In the genomic region with DNA sequence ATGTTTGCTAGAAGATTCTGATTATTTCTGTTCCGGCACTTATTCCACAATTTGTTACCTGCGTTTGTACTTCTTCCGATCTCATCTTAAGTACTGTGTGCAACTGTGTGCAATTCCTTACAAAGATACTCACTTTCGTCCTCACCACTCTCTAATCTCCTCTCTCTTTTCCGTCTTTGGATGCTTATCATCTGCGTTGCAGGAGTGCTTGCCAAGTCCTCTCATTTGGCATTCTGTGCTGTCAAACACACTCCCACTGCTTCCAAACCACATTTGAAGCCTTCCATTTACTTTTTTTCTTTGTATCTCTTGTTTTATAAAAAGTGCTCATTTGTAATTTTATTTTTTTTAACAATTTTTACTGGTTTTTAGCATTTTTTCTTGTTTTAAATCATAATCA, we compare ENCODE assay signal across 19 mouse cellular contexts.
DNase-seq lines count a peak whose midpoint lies in the region; ATAC-seq and TF ChIP-seq lines count a peak whose summit lies in the region.
"Had no signal": no experiment of that assay in that cellular context is flagged by ENCODE, and none has a peak within 500 bp of the region (broad histone marks: within the 10 kb centered on the region; RNA-seq: fewer than 3 reads in every experiment).

No protein-coding gene starts in this region.

- no peaks in the 10 kb centered on the region for H3K9me3 ChIP-seq in midbrain, embryonic 16.5 days (replicated peaks; ENCODE audit: control insufficient read depth, low read length, poor library complexity, severe bottlenecking)
- H3K9me3 ChIP-seq: heart, embryonic 10.5 days; limb, embryonic 13.5 days; midbrain, embryonic 12.5 days had no signal

- H3K9ac ChIP-seq in midbrain, embryonic 16.5 days (ENCODE audit: low read depth, low read length), result no peak overlapping the region
- H3K9ac ChIP-seq: limb, embryonic 13.5 days; midbrain, embryonic 12.5 days had no signal

- no peak for ATAC-seq in erythroblast, adult 5-6 weeks (replicated peaks; ENCODE audit: low FRiP score, poor library complexity, severe bottlenecking)
- ATAC-seq in midbrain, embryonic 16.5 days, result no peak
- ATAC-seq: hindbrain, embryonic 16.5 days had no signal

- no peaks in the 10 kb centered on the region for H3K36me3 ChIP-seq in midbrain, embryonic 16.5 days (ENCODE audit: control insufficient read depth, insufficient read depth, low read length)
- H3K36me3 ChIP-seq: heart, embryonic 10.5 days; limb, embryonic 13.5 days; midbrain, embryonic 12.5 days had no signal

- H3K4me1 ChIP-seq in midbrain, embryonic 16.5 days (ENCODE audit: control insufficient read depth, insufficient read depth, low read length), result no peaks in the 10 kb centered on the region
- H3K4me1 ChIP-seq: heart, embryonic 10.5 days; limb, embryonic 13.5 days; midbrain, embryonic 12.5 days had no signal

- H3K4me3 ChIP-seq in layer of hippocampus, adult 2 months, result no peak overlapping the region
- H3K4me3 ChIP-seq in midbrain, embryonic 16.5 days (ENCODE audit: low read depth, low read length), result no peak overlapping the region
- H3K4me3 ChIP-seq: heart, embryonic 10.5 days; limb, embryonic 13.5 days; midbrain, embryonic 12.5 days had no signal

- peak; percentile 8 to 13 for DNase-seq in cerebellum, postnatal 10 days
- DNase-seq in cerebellum, postnatal 36 days, result no peak
- DNase-seq in brain, adult 2 months (ENCODE audit: low read depth, low spot score), result peak; percentile 72
- peak; percentile 46 to 78 for DNase-seq in layer of hippocampus, adult 2 months (ENCODE audit: low spot score in 2 of 2)
- peak; percentile 33 to 41 for DNase-seq in right cerebral cortex, adult 2 months (ENCODE audit: low spot score in 2 of 2)
- no peak for DNase-seq in Muller cell, postnatal 12 days (ENCODE audit: inconsistent ontology term)
- DNase-seq: adrenal gland, postnatal 10 days; cerebellum, adult 9-11 months; gastrocnemius, postnatal 25 days; kidney, adult 18-20 months; kidney, postnatal 4 days; lung, postnatal 4 days; thymus, adult 2 months had no signal

- no peak overlapping the region; the same call in 1 of the 2 replicates for H3K27ac ChIP-seq in layer of hippocampus, adult 2 months
- no peak overlapping the region for H3K27ac ChIP-seq in midbrain, embryonic 16.5 days (ENCODE audit: low read length)
- H3K27ac ChIP-seq: heart, embryonic 10.5 days; limb, embryonic 13.5 days; midbrain, embryonic 12.5 days had no signal

- 88% methylated on average over 6 of the region's 6 CpGs for WGBS in midbrain, embryonic 16.5 days

- no peak for TF ChIP-seq CTCF in layer of hippocampus, adult 2 months (conservative IDR thresholded peaks at IDR 0.05)

- no peaks in the 10 kb centered on the region for H3K27me3 ChIP-seq in midbrain, embryonic 16.5 days (ENCODE audit: control insufficient read depth, insufficient read depth, low read depth, low read length)
- H3K27me3 ChIP-seq: limb, embryonic 13.5 days; midbrain, embryonic 12.5 days had no signal

- H3K4me2 ChIP-seq in midbrain, embryonic 16.5 days (ENCODE audit: low read length), result no peak overlapping the region
- H3K4me2 ChIP-seq: limb, embryonic 13.5 days; midbrain, embryonic 12.5 days had no signal

Comparison
In these comparisons a context has a peak if more than half of its experiments do, and no peak if none do; other contexts are left out.
1. DNase-seq: peak in cerebellum, postnatal 10 days (2 of 2), brain, adult 2 months (single experiment), layer of hippocampus, adult 2 months (2 of 2) and right cerebral cortex, adult 2 months (2 of 2); none in cerebellum, postnatal 36 days (0 of 2) and Muller cell, postnatal 12 days (single experiment).